Mouse (Mus musculus) layer of hippocampus, adult 9-10 months (tissue): ENCODE results near the gene Gm1330.
"Not testable (repeated sequence)": the region's sequence is repeated elsewhere in the genome, so short reads cannot be mapped to it uniquely, and the experiment has no call there.

Experiments
- DNase-seq: peaks from one replicate; pipeline ENCODE4 v3.0.0; 2022; ENCODE audit warnings: low spot score

The Gm1330 gene

GRCm38 (mm10) chr2:149003151-149003550 is at the start of gene Gm1330:
Gene Gm1330, minus strand, starts transcription at chr2:149003251.
- no peak for DNase-seq

- not testable (repeated sequence) for DNase-seq
Observed at GRCm38 (mm10) chr2:149017137-149017536, 14.1 kb upstream of the Gm1330 start, which contains the start of gene Gm10750. Gene Gm10750, minus strand, starts transcription at chr2:149017237.

DNA sequence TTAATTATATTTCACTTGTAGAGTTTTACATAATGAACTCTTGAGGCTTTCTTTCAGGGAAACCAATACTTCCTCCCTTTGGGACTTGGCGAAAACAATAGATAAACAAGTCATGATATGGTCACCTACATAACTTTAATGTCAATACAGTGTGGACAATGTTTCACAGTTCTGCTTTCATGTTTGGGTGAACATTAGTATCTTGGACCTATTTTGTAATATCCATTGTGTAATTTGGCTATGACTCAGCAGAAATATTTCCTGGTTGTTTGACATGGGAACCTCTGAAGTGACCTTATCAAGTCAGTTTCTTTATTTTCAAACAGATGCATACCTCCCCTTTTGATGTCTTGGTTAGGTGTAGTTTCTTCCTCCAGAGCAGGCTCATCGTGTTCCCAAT is 1.8 kb upstream of the Gm1330 start:
- no peak for DNase-seq

DNA sequence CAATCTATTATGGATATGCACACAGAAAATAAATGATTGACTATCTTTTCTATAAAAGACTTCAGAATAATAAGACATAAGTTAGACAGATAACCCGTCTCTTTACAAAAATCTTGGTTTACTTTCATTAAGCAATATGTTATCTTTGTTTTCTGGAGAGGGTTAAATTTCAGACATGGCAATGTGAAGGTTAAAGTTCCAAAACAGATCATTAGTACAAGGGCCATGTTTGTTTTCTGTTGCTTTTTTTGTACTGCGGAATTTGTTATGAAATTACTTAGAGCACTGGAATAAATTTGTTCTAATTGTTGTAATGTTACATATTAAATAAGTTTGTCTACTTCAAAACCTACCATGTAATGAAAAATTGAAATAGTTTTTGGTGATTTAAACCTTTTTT is 7.9 kb downstream of the Gm1330 start:
- no peak for DNase-seq
